In genomic region chr1:55404439-55404838, GRCm38 (mm10) we compare ENCODE assay signal across 8 mouse cellular contexts. TPM values are rescaled to one million over a fixed set of nuclear protein-coding genes. Genes with fewer than 3 reads are reported as not detected.
DNase-seq lines count a peak whose midpoint lies in the region; ATAC-seq lines count a peak whose summit lies in the region.

No protein-coding gene starts in this region.

- no peaks in the 10 kb centered on the region for H3K36me3 ChIP-seq in hindbrain, embryonic 11.5 days (ENCODE audit: control insufficient read depth, insufficient read depth, low read length)

- peak; percentile 82 for DNase-seq in gastrocnemius, adult 18-20 months (ENCODE audit: low spot score)
- no peak for DNase-seq in gastrocnemius, postnatal 25 days
- DNase-seq in R1 (ENCODE audit: low read depth, low spot score): peak; percentile 64
- DNase-seq in embryo, embryonic 10 days (ENCODE audit: low spot score): peak; percentile 84
- peak; percentile 82 for DNase-seq in hindbrain, embryonic 11.5 days (ENCODE audit: low spot score)
- peak; percentile 57 to 89 for DNase-seq in layer of hippocampus, postnatal 14 days (ENCODE audit: low spot score in 2 of 2)
- peak; percentile 55 to 62 for DNase-seq in right cerebral cortex, postnatal 36 days (ENCODE audit: low spot score in 2 of 2)

- no peak overlapping the region for H3K27ac ChIP-seq in hindbrain, embryonic 11.5 days (ENCODE audit: low read depth, low read length)

- no peaks in the 10 kb centered on the region for H3K4me1 ChIP-seq in hindbrain, embryonic 11.5 days (replicated peaks; ENCODE audit: control insufficient read depth, insufficient read depth, low read length)

- H3K4me2 ChIP-seq in hindbrain, embryonic 11.5 days (replicated peaks; ENCODE audit: low read depth, low read length): no peak overlapping the region

- H3K4me3 ChIP-seq in hindbrain, embryonic 11.5 days (ENCODE audit: low read depth, low read length): no peak overlapping the region

- ATAC-seq in hindbrain, embryonic 11.5 days (ENCODE audit: low FRiP score): no peak
- ATAC-seq in megakaryocyte progenitor cell, adult 5-6 weeks (replicated peaks; ENCODE audit: poor library complexity): peak; percentile 54

- no peaks in the 10 kb centered on the region for H3K9me3 ChIP-seq in hindbrain, embryonic 11.5 days (ENCODE audit: control insufficient read depth, low read length)

- H3K9ac ChIP-seq in hindbrain, embryonic 11.5 days (ENCODE audit: low read depth, low read length): no peak overlapping the region

- WGBS in hindbrain, embryonic 11.5 days: 4% methylated on average over 3 of the region's 3 CpGs

- H3K27me3 ChIP-seq in hindbrain, embryonic 11.5 days (ENCODE audit: control insufficient read depth, insufficient read depth, low read length): no peaks in the 10 kb centered on the region

RNA-seq across cellular contexts. Expression of gene Plcl1, which starts 1.3 kb away (rescaled TPM):
- total RNA-seq in gastrocnemius, adult 18-20 months (2021): 1 to 10 TPM; 4.6 to 6.2 TPM
- total RNA-seq in gastrocnemius, postnatal 25 days (2021): 1 to 10 TPM; 3.1 to 3.9 TPM
- 2.1 and 2.8 TPM in 2 replicates for polyA plus RNA-seq in hindbrain, embryonic 11.5 days (2014; fragmentation: Nextera tagmentation; extraction: Ambion mirVana)
- total RNA-seq in layer of hippocampus, postnatal 14 days (2021): 10 to 100 TPM; 19.8 to 20.5 TPM
- total RNA-seq in megakaryocyte progenitor cell, adult 5-6 weeks (2015): 0.12 and 0.42 TPM in 2 replicates
- total RNA-seq in megakaryocyte progenitor cell, adult 5-6 weeks (2017): not detected in 2 replicates

RNA-seq across cellular contexts. Expression of gene Boll, which starts 41.2 kb away (rescaled TPM):
- under 1 TPM in 1 of 2 experiments, not detected in 1; 0.26 TPM for total RNA-seq in gastrocnemius, adult 18-20 months (2021)
- not detected for total RNA-seq in gastrocnemius, postnatal 25 days (2021)
- 0.20 and 0.42 TPM in 2 replicates for polyA plus RNA-seq in hindbrain, embryonic 11.5 days (2014; fragmentation: Nextera tagmentation; extraction: Ambion mirVana)
- under 1 TPM in 1 of 2 experiments, not detected in 1; 0.39 TPM for total RNA-seq in layer of hippocampus, postnatal 14 days (2021)
- 0.07 and 0.25 TPM in 2 replicates for total RNA-seq in megakaryocyte progenitor cell, adult 5-6 weeks (2015)
- total RNA-seq in megakaryocyte progenitor cell, adult 5-6 weeks (2017): not detected in 2 replicates
